Mouse (Mus musculus) macrophage (primary cell): ENCODE data around the gene Galr3. TPM values are rescaled to one million over a fixed set of nuclear protein-coding genes. Genes with fewer than 3 reads are reported as not detected.
"Not testable (repeated sequence)": the region's sequence is repeated elsewhere in the genome, so short reads cannot be mapped to it uniquely, and the experiment has no call there.

Source experiments
- H3K27ac ChIP-seq: fragments of 350-480 bp; formaldehyde crosslinking; 2 replicates; pipeline ENCODE4 v1.9.0; 2021
- H3K36me3 ChIP-seq: fragments of 350-480 bp; formaldehyde crosslinking; 2 replicates; pipeline ENCODE4 v1.9.0; 2021; ENCODE audit errors: inconsistent target
- H3K4me3 ChIP-seq: fragments of 350-480 bp; formaldehyde crosslinking; 2 replicates; pipeline ENCODE4 v1.9.0; 2021; ENCODE audit errors: inconsistent target
- H3K79me2 ChIP-seq: fragments of 350-480 bp; formaldehyde crosslinking; 2 replicates; pipeline ENCODE4 v1.9.0; 2021; ENCODE audit errors: inconsistent target
- WGBS: methylation state at CpG from one replicate; pipeline ENCODE4 v1.1.7; 2026; ENCODE audit warnings: inconsistent platforms; ENCODE audit not compliant: missing documents; 5-methylcytosine and 5-hydroxymethylcytosine counted together
- polyA plus RNA-seq: library from polyadenylated mRNA; stranded (reverse); fragments of 250-400 nt; gene quantifications from 3 replicates; pipeline ENCODE4 v1.2.4, GENCODE M21; 2018; ENCODE audit warnings: inconsistent platforms

The Galr3 gene
- polyA plus RNA-seq, 1 experiment from 2014 or later = not detected

DNA sequence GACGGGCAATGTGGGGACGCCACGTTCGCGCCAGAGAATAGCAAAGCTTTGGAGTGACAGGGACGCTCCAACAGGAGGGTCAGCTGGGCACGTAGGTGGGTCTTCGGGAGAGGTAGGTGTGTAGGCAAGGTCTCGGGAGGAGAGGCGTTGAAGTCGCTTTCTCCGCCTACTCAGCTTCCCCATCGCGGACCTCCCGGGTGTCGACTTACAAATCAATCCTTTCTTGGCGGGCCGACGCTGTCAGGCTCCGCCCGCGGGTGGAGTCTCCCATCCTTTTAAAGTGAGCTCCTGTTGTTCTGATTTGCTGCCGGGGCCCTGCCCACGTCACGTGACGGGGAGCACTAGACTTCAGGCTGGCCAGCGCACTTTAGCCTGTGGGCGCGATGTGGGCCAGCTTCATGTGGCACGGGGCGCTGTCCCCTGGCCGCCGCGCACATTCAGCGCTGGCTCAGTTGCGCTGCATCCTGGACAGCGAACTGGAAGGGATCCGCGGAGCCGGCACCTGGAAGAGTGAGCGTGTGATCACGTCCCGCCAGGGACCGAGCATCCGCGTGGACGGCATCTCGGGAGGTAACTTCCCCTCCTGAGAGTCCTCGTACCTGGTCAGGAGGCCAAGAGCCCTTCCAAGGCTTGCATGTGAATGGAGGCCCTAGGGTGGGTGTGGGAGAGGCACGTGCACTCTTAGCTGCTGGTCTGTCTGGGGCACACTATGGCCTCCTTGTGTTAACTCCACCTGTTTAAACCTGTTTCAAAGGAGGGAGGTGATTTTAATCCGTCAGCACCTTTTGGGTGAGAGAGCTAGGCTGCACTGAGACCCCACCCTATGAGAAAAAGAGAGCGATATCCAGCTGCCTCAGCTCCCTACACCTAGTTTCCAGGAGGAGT lies 10.9 kb upstream of the Galr3 start:
- peak overlapping the region; percentile 36 for H3K4me3 ChIP-seq
- 3% methylated on average over 50 of the region's 52 CpGs for WGBS
- no peaks in the 10 kb centered on the region for H3K79me2 ChIP-seq
- H3K36me3 ChIP-seq = no peaks in the 10 kb centered on the region
- H3K27ac ChIP-seq = no peak overlapping the region

- not testable (repeated sequence) for H3K36me3 ChIP-seq, H3K27ac ChIP-seq, H3K79me2 ChIP-seq, H3K4me3 ChIP-seq
- WGBS = 100% methylated on average over 5 of the region's 5 CpGs
These were observed 9.8 kb upstream of the Galr3 start for GRCm38 (mm10) chr15:79031908-79032307.

DNA sequence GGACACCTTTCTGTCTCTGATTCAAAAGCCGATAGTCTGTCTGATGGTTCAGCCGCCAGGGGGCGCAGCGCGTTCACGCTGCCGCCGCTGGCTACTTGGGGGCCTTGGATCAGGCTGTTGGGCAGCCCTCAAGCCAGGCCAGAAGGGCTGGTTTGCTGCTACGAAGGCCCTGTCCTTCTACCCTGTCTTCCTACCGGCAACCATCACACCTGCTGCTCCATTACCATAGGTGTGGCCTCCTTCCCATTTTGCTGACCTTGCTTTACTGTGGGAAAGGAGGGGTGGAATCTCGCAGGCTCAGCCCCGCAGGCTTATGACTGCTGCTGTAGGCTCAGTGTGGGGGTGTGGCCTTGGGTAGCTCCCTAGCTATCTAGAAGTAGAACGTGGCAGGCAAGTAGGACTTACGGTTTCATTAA lies 3.8 kb upstream of the Galr3 start:
- 12% methylated on average over 14 of the region's 14 CpGs for WGBS
- H3K27ac ChIP-seq = no peak overlapping the region
- H3K79me2 ChIP-seq = no peaks in the 10 kb centered on the region
- no peaks in the 10 kb centered on the region for H3K36me3 ChIP-seq
- H3K4me3 ChIP-seq = no peak overlapping the region

- WGBS = 76% methylated on average over 9 of the region's 10 CpGs
- Histone ChIP-seq H3K4me3 (no peak overlapping the region), H3K36me3 (no peaks in the 10 kb centered on the region), H3K27ac (no peak overlapping the region), H3K79me2 (no peaks in the 10 kb centered on the region)
These were observed 3.4 kb upstream of the Galr3 start for GRCm38 (mm10) chr15:79038331-79038730.

- H3K79me2 ChIP-seq = no peaks in the 10 kb centered on the region
- no peak overlapping the region for H3K27ac ChIP-seq
- WGBS = 13% methylated on average over 7 of the region's 7 CpGs
- H3K36me3 ChIP-seq = no peaks in the 10 kb centered on the region
- no peak overlapping the region for H3K4me3 ChIP-seq
These were observed 2.8 kb upstream of the Galr3 start for GRCm38 (mm10) chr15:79038853-79039252.

DNA sequence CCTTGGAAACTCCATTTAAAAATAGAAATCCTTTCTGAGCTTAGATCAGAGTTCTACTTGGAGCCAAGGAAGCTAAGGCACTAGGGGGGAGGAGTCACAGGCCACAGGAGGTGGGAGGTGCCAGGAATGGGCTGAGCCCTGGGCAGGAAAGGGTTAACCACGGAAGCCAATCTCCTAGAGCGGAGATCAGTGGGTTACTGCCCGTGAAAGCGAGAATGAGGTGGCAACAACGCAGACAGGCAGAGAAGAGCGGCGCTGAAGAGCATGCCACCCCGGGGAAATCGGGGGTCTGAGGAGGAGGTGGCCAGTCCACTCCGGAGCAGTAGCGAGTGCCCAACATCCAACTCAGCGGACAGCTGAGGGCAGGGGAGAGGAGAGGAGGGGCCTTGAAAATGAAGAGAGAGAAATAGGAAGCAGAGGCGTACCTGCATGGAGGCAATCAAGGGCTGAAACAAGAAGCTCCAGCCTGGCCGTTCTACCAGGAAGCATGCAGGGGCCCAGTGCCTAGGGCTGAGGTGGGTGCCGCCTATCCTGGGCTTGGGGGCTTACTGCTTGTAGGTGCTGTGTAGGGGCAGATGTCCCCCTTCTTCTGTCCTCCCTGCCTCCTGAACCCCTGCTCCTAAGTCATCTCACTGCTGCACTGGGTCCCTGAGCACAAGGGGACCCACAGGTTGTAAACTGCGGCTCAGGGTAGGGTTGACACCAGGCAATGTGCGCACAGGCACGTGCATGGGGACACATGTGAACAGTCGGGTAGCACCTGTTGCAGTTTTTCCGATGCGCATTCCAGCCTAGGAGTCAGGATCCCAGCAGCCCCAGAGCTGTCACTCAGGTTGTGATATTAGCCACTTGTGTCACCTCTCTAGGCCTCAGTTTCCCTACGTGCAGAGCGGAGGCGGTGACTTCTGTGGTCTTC lies 926 bp upstream of the Galr3 start:
- H3K79me2 ChIP-seq = no peaks in the 10 kb centered on the region
- H3K36me3 ChIP-seq = no peaks in the 10 kb centered on the region
- H3K27ac ChIP-seq = no peak overlapping the region
- WGBS = 14% methylated on average over 24 of the region's 24 CpGs
- H3K4me3 ChIP-seq = no peak overlapping the region

- H3K36me3 ChIP-seq = no peaks in the 10 kb centered on the region
- H3K79me2 ChIP-seq = no peaks in the 10 kb centered on the region
- no peak overlapping the region for H3K4me3 ChIP-seq
- H3K27ac ChIP-seq = no peak overlapping the region
- WGBS = 5% methylated on average over 105 of the region's 105 CpGs
These were observed 1.2 kb downstream of the Galr3 start for GRCm38 (mm10) chr15:79042721-79043491.

DNA sequence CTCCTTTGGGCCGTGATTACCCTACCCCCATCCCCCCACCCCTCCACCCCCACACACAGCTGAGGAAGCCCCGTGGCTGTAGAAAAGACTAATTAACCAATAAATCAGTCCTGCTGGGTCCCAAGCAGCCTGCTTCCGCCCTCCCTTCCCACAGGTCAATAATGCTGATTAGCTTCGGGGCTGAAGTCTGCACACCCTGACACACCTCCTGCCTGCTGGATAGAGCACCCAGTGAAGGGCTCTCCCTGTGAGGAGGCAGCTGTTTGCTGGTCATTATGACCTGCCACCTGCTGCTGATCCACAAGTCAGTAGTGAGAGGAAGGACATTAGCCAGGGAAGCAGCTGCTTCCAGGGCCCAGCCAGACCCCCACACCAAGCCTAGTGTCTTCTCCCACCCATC lies 3.2 kb downstream of the Galr3 start:
- no peaks in the 10 kb centered on the region for H3K79me2 ChIP-seq
- WGBS = 82% methylated on average over 4 of the region's 4 CpGs
- H3K27ac ChIP-seq = no peak overlapping the region
- H3K4me3 ChIP-seq = no peak overlapping the region
- no peaks in the 10 kb centered on the region for H3K36me3 ChIP-seq

DNA sequence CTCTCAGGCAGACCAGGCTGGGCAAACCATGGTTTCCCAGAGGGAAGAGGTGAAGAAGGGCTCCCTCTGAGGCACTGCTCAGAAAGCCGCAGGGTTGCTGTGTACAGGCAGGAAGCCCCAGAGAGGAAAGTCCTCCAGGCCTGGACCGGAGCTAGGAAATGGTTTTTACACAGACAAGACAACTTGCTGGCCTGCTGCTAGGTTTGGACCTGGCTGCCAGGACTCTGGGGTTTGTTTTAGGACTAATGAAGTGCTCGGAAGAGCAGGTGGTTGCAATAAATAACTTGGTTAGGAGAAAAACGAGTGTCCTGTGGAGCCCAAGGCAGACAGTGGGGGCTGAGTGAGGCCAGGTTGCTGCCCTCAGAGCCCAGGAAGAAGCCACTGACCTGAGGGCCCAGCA lies 6.5 kb downstream of the Galr3 start:
- Histone ChIP-seq H3K27ac (no peak overlapping the region), H3K36me3 (peaks cover 2% of the 10 kb centered on the region; the same call in 1 of the 2 replicates), H3K79me2 (no peaks in the 10 kb centered on the region), H3K4me3 (no peak overlapping the region)
- WGBS = 88% methylated on average over 4 of the region's 4 CpGs

DNA sequence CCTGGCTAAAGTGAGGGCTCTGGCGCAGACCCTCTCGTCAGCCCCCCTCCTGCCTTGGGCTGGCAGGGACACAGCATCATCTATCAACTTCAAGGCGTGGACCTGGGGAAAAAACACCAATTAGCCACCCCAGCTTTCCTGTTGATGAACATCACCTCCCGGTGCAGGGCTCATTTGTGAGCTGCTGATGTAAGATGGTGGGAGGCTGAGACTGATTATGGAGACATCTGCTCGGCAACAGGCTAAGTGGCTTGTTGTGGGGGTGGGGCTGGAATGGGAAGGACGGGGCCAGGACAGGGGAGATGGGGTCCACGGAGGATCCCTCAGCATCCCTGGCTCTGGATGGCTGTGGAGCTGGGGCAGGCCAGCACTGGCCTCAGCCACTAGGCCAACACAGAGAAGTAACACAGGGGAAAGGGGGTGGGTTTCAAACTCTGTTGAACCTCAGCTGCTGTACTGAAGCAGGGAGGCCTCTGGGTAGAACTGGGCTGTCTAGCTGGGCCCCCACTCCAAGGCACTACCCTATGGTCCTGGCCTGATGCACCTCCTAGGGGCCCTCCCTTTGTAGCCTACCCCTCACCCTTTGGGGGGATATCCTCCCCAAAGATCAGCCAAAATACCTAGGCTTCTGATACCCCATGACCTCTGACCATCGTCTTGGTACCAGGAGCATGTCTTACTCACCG lies 8.6 kb downstream of the Galr3 start:
- H3K27ac ChIP-seq = no peak overlapping the region
- 91% methylated on average over 7 of the region's 9 CpGs for WGBS
- no peaks in the 10 kb centered on the region for H3K79me2 ChIP-seq
- H3K36me3 ChIP-seq = peaks cover 22% of the 10 kb centered on the region; the same call in 1 of the 2 replicates
- no peak overlapping the region for H3K4me3 ChIP-seq

GRCm38 (mm10) chr15:79050964-79051363 lies 9.3 kb downstream of the Galr3 start:
- H3K4me3 ChIP-seq = no peak overlapping the region
- WGBS = 83% methylated on average over 2 of the region's 2 CpGs
- no peaks in the 10 kb centered on the region for H3K79me2 ChIP-seq
- H3K36me3 ChIP-seq = peaks cover 29% of the 10 kb centered on the region; the same call in 1 of the 2 replicates
- H3K27ac ChIP-seq = no peak overlapping the region

- H3K79me2 ChIP-seq = no peaks in the 10 kb centered on the region
- WGBS = 65% methylated on average over 13 of the region's 13 CpGs
- no peak overlapping the region for H3K27ac ChIP-seq
- no peak overlapping the region for H3K4me3 ChIP-seq
- peaks cover 36% of the 10 kb centered on the region; the same call in 1 of the 2 replicates for H3K36me3 ChIP-seq
These were observed 10.0 kb downstream of the Galr3 start for GRCm38 (mm10) chr15:79051461-79052360.

- Histone ChIP-seq H3K36me3 (peaks cover 39% of the 10 kb centered on the region), H3K4me3 (no peak overlapping the region), H3K27ac (no peak overlapping the region), H3K79me2 (no peaks in the 10 kb centered on the region)
- 91% methylated on average over 2 of the region's 2 CpGs for WGBS
These were observed 10.7 kb downstream of the Galr3 start for GRCm38 (mm10) chr15:79052366-79052765.
